Mouse (Mus musculus) left cerebral cortex, adult 2 months (tissue): ENCODE results near the gene Evx2. TPM values are rescaled to one million over a fixed set of nuclear protein-coding genes. Genes with fewer than 3 reads are reported as not detected.

Experiments used
- DNase-seq, 2 experiments: peaks; one replicate each; pipeline ENCODE4 v3.0.0; 2021 to 2022; ENCODE audit warnings: low spot score in 2 of 2, mixed read lengths in 1 of 2; ENCODE audit errors: extremely low spot score in 1 of 2
- H3K27ac ChIP-seq: fragments of 200-600 bp; 2 replicates; pipeline ENCODE4 v1.8.1; 2022
- H3K4me3 ChIP-seq: fragments of 200-600 bp; 2 replicates; pipeline ENCODE4 v1.8.1; 2022
- CTCF ChIP-seq: fragments of 200-600 bp; IDR thresholded peaks from 2 replicates; pipeline ENCODE4 v1.8.1; 2022; ENCODE audit warnings: antibody characterized with exemption, mild to moderate bottlenecking, moderate library complexity
- intact Hi-C: fragments of 180-260 bp; cut with DNase I; formaldehyde crosslinking; loops from one replicate; pipeline ENCODE4 v1.15.1; 2025
- long read RNA-seq, 2 experiments: library from polyadenylated mRNA; stranded (forward); transcript quantifications; one replicate each; pipeline ENCODE4 v2.0.0; 2021; ENCODE audit warnings: borderline mapping rate in 2 of 2
- total RNA-seq, 2 experiments: library from RNA; stranded (reverse); gene quantifications; 2 replicates each; pipeline ENCODE4 v1.2.3; 2021

Evx2 gene
- total RNA-seq: not detected
- long read RNA-seq, experiment 1: 0 reads
- long read RNA-seq, experiment 2: 0 reads

DNA sequence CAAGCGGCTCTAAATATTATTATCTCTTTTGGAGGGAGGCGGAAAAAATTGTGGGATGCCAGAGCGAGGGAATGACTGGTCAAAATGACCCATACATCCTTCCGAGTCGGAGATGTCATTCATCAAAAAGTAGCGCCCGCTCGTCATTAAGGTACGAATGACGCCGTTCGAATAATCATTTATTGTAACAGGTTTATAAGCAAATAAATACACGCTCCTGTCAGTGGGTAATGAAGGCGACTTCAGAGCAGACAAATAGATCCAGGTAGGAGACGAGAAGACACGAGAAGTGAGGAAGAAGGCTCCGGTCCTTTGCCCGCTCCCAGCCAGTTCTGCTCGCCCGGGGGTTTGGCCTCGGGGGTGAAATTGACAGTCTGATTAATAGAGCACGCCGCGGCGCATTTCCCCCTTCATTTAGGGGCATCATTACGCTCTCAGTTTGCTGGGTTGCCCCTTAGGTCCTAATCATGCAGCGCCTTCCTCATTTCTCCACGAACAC, at the start of gene Evx2:
TSS of gene Evx2 (minus strand) at position 51 of the 499 bp plus-strand sequence.
- no peak within 1 kb of the TSS for H3K4me3 ChIP-seq
- no peak within 1 kb of the TSS for H3K27ac ChIP-seq
- TF ChIP-seq CTCF: no peak
- DNase-seq: no peak
- intact Hi-C loops: loop anchor here (5.0 to 10.0 kb wide), 5 partner anchors 53 to 1385 kb away; partner anchors contain the start of genes Gm28230, Hoxd3, Hoxd4 and Sp9

DNA sequence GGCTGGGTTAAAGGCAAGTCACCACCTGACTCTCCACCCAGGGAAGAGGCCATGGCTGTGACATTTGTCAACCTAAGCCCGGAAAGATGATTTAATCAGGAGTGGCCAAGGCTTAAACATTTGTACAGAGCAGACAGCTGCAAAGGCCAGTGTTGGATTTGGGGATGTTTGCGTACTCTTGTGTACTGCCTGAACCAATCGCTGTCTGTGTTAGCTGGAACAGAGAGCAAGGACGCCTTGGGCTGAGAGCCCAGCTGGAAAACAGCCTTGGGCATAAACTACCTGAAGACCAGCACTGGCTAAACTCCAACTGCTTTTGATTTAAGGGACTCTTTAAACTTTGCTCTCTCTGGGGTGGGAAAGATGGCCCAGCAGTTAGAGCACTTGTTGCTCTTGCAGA, 49.3 kb upstream of the Evx2 start:
- intact Hi-C loops: loop anchor here (5.0 to 10.0 kb wide), 2 partner anchors 34 to 716 kb away; no protein-coding TSS in a partner anchor
- no peak for TF ChIP-seq CTCF
- Histone ChIP-seq H3K4me3 (no peak overlapping the region), H3K27ac (no peak overlapping the region)
- DNase-seq: no peak

DNA sequence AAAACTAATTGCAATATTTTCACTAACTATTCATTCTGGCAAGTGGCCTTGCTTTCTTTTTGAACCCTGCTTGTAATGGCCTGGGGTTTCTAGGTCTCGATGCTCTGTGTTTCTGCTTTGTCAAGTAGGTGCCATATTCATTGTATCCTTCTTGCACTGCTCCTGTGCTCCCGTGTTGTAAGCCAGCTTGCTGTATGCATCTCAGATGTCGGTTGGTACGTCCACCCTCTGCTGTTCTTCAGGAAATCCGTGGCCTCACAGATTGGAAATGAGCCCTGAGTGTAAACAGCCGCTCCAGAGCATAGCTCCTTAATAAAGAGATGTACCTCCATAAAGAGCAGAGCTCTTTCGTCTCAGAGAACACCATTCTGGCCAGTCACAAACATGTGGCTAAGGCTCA, 48.2 kb upstream of the Evx2 start:
- Histone ChIP-seq H3K27ac (no peak overlapping the region), H3K4me3 (no peak overlapping the region)
- intact Hi-C loops: loop anchor here (5.0 to 10.0 kb wide), 2 partner anchors 35 to 717 kb away; no protein-coding TSS in a partner anchor
- no peak for DNase-seq
- TF ChIP-seq CTCF: no peak

DNA sequence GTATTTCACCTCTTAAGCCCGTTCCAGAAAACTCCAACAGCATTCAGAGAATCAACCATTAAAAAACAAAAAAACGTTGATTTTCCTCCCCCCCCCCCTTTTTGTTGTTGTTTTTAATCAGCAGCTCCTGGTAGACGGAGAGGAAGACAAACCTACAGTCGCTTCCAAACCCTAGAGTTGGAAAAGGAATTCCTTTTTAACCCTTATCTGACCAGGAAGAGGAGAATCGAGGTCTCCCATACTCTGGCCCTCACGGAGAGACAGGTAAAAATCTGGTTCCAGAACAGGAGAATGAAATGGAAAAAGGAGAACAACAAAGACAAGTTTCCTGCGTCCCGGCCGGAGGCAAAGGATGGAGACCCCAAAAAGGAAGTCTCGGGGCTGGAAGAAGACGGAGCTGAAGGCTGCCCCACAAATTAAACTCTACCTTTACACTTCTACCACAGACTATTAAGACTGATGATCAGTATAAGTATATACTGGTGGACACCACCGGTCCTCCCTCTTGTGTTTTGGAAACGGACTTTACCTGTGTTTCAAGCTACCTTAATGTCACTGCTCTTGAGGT, 47.1 kb upstream of the Evx2 start:
- H3K4me3 ChIP-seq: no peak overlapping the region
- intact Hi-C loops: loop anchor here (5.0 to 10.0 kb wide), 2 partner anchors 36 to 718 kb away; no protein-coding TSS in a partner anchor
- TF ChIP-seq CTCF: no peak

DNA sequence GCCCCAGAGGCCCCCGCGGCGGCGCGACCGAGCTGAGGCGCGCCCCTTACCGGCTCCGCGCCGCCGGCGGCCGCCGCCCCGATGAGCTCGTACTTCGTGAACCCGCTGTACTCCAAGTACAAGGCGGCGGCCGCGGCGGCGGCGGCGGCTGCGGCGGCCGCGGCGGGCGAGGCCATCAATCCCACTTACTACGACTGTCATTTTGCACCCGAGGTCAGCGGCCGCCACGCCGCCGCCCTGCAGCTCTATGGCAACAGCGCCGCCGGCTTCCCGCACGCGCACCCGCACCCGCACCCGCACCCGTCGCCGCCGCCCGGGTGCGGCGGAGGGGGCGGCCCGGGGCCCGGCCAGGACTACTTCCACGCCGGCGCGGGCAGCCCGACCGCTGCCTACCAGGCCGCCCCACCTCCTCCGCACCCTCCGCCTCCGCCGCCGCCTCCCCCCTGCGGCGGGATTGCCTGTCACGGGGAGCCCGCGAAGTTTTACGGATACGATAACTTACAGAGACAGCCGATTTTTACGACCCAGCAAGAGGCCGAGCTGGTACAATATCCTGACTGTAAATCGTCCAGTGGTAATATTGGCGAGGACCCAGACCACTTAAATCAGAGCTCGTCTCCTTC, 46.2 kb upstream of the Evx2 start:
- no peak overlapping the region for H3K4me3 ChIP-seq
- H3K27ac ChIP-seq: no peak overlapping the region
- intact Hi-C loops: loop anchor here (5.0 to 10.0 kb wide), 2 partner anchors 37 to 719 kb away; no protein-coding TSS in a partner anchor
- no peak for DNase-seq
- TF ChIP-seq CTCF: no peak

More for the DNA sequence above, 47.1 kb upstream of the Evx2 start:
- no peak overlapping the region for H3K27ac ChIP-seq
- DNase-seq: no peak

DNA sequence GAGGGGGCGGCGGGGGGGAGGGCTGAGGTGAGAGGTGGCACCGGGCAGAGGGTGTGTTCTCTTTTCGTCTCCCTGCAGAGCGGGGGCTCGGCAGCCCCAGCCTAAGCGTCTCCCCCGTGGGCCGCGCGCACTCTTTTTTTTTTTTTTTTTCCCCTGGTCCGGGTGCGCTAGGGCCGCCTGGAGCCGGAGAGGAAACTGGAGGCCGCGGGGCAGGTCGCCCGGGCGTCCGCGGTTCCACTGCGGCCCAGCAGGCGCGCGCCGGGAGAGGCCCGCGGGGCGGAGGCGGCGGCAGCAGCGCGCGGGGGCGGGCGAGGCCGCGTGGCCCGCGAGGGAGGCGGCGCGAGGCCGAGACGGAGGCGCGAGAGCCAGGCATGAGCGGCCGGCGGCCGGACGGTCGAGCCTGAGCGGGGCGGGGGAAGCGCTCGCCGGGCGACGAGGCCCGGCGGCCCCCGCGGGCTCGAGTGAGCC, 45.7 kb upstream of the Evx2 start:
- intact Hi-C loops: loop anchor here (5.0 to 10.0 kb wide), 6 partner anchors 37 to 720 kb away; no protein-coding TSS in a partner anchor
- H3K27ac ChIP-seq: no peak overlapping the region
- no peak for TF ChIP-seq CTCF
- no peak for DNase-seq
- no peak overlapping the region for H3K4me3 ChIP-seq

DNA sequence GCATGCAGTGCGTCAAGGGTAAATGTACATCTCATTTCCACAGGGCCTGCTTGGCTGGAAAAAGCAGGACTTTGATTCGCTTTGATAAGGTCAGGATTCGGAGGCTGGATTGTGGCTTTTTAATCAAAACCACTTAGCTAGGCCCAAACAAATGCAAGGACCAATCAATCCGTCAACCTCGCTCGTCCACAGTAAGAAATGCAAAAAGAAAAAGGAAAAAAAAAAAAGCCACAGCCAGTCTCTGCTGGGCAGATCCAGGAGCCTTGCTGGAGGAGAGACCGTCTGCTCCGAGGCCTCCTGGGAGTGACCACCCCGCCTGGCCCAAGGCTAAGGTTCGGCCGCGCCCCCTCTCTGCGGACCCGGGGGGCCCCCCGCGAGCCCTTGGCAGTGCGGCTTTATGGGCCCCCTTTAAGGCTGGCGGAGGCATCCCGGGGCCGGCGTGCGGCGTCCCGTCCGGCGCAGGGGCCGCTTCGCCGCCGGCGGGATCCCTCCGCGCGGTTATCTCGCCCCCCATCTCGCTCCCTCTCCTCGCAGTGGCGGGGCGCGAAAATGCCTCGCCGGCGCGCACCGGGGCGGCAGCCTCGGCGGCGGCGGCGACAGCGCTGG, 45.1 kb upstream of the Evx2 start, which contains the start of gene Hoxd8:
TSS of gene Hoxd8 (plus strand) at position 223 of the 606 bp plus-strand sequence.
- no peak for DNase-seq
- Histone ChIP-seq H3K4me3 (no peak within 1 kb of the TSS), H3K27ac (no peak within 1 kb of the TSS)
- intact Hi-C loops: loop anchor here (5.0 to 10.0 kb wide), 5 partner anchors 258 to 720 kb away; no protein-coding TSS in a partner anchor
- TF ChIP-seq CTCF: no peak

DNA sequence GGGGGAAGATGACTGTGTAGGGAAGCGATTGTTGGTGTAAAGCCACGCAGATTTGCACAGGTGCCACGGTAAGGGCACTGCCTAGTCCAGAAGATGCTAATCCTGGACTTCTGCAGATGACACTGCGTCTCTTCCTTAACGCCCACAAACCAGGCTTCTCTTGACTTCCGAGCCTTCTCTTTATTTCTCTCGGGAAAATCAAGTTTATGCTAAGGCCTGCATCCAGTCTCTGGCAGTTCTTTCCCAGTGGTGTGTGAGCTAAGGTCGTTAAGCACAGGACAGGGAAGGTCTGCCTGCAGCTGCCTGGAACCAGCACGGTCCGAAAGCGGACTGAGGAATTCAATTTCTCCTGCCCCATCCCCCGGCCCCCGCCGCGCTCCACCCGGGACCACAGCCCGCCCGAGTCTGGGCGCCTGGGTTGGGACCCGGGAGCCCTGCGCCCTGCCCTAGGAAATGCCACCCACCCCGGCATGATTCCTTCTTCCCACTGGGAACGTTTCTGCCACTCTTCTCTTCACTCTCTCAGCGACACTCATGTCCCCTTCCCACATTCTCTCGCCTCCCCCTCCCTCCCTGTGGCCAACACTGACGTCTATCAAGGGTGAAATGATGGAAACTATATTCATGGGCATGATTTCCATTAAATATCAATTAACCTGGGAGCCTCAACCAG, 44.5 kb upstream of the Evx2 start:
- intact Hi-C loops: loop anchor here (2.0 to 10.0 kb wide), 6 partner anchors 258 to 721 kb away; no protein-coding TSS in a partner anchor
- H3K27ac ChIP-seq: no peak overlapping the region
- no peak for TF ChIP-seq CTCF
- no peak for DNase-seq
- H3K4me3 ChIP-seq: no peak overlapping the region

DNA sequence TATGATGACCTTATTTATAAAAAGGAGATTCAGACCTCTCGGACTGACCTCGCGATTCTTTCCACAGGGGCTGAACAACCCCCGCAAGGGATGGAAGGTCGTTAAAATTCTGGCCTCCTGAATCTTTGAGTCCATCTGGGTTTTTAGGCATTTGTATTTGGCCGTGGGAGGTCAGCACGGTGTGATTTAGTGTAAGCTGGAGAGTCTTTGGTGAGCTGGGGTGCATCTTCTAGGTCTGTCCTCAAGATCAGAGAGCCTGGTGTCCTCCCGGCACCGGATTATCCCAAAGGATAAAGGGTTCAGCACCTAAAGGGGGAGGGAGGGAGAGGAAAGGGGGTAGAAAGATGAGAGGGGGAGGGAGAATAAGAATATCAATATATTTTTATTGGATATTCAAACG, 44.0 kb upstream of the Evx2 start:
- no peak for TF ChIP-seq CTCF
- intact Hi-C loops: loop anchor here (2.0 to 10.0 kb wide), 6 partner anchors 259 to 721 kb away; no protein-coding TSS in a partner anchor
- H3K4me3 ChIP-seq: no peak overlapping the region
- no peak overlapping the region for H3K27ac ChIP-seq
- no peak for DNase-seq

DNA sequence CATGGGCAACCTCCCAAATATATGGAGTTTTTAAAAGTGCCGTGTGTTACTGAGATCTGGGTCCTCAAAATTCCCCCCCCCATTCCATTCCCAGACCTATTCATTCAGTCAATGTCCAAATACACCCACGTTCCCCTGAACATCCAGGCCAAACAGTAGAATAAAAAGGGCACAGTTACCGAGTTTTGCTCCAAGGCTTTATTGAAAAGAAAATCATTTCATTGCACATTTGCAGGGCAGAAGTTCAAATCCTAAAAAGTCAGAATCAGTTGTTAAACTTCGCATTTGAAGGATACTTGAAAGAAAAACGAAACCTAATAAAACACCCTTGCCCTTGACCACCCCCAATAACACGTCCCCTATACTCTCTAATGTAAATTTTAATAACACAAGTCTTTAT, 43.5 kb upstream of the Evx2 start:
- TF ChIP-seq CTCF: no peak
- intact Hi-C loops: loop anchor here (1.0 to 10.0 kb wide), 7 partner anchors 259 to 887 kb away; no protein-coding TSS in a partner anchor
- no peak overlapping the region for H3K27ac ChIP-seq
- DNase-seq: no peak
- H3K4me3 ChIP-seq: no peak overlapping the region
